Mouse (Mus musculus) 3T3-L1 (cell line): ENCODE data around the gene Apaf1.
A peak's percentile ranks its signal among the peaks of the same experiment; 100 is the strongest.

ENCODE experiments used
- DNase-seq: peaks from one replicate; pipeline ENCODE4 v3.0.0-alpha.2; 2015; ENCODE audit warnings: low read depth, low spot score

The Apaf1 gene

DNA sequence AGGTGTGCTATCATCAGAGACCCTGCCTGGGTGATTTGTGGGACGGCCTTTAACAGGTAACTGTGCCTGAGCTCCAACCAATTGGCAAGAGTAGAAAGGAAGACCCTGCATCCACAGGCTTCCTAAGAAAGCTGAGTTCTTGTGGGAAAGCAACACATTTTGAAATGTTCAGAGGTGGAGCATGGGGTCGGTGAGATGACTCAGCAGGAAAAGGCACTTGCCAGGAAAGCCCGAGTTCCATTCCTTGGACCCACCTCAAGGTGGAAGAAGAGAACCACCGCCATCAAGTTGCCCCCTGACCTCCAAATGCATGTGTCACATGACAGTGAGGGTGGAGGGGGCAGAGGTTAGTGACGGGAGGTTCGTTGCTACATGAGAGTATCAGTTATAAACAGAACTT lies 108.1 kb downstream of the Apaf1 start:
- peak; percentile 42 for DNase-seq

DNA sequence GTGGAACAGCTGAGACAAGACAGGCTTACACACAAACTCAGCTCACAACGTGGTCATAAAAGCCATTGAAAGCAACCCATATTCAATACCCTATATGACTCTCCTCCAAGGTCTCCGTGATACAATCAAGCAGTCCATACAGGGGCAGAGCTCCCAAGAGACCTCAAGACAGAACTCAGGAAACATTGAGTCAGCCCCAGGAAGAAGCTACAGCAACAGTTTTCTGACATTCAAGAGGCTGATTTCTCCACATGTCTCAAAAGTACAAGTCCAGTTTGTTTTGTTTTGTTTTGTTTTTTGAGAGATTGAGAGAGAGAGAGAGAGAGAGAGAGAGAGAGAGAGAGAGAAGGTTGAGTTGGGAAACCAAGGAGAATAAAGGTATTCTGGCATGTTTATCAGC lies 108.5 kb downstream of the Apaf1 start:
- peak; percentile 38 for DNase-seq

DNA sequence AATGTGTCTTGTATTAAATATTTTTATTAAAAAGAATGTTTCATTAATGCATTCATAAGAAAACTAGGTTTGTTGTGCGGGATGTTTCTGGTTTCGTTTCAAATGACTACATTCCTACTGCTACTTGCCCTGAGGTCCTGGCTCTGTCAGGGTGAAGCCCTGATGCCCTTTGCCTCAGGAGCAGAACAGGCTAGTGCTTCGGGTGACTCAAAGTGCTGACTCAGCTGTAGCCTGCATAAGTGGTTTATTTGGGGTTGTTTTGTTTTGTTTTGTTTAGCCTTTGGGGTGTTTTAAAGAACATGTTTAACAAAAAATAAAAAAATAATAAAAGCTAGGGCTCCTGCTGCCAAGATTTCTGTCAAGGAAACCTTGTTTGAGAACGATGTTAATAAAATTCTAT lies 112.0 kb downstream of the Apaf1 start:
- peak; percentile 19 for DNase-seq

DNA sequence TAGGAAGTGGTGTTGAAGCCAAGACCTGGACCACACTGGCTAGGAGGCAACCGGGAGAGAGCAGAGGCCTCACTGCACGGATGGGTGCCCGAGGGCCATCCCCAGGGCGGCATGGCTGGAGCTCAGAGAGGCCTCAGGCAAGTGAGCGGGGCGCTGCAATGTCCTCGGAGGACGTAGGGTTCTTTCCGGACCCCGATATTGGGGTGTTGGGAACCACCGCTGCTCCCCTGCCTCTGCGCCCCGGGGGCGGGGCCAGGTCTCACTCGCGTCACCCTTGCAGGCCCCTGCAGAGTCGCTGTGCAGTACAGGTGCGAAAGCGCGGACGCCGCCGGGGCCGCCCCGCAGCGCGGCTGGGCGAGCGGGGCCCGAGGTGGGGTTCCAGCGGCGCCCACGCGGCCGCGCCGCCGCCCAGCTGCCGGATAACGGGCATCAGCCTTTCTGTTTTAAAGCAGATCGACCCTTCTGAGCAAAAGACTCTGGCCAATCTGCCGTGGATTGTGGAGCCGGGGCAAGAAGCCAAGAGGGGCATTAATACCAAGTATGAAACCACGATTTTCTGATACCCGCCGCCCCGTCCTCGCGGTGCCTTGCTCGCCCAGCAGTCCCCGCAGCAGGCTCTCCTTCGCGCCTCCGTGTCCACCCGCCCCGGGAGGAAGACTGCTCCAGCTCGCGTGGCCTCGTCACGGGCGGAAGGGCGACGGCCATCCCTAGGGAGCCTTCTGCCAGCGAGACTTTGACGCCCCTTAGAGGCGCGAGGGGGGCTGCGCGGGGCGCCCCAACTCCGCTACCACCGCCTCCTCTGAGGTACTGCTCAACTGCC lies 113.0 kb downstream of the Apaf1 start:
- no peak for DNase-seq

DNA sequence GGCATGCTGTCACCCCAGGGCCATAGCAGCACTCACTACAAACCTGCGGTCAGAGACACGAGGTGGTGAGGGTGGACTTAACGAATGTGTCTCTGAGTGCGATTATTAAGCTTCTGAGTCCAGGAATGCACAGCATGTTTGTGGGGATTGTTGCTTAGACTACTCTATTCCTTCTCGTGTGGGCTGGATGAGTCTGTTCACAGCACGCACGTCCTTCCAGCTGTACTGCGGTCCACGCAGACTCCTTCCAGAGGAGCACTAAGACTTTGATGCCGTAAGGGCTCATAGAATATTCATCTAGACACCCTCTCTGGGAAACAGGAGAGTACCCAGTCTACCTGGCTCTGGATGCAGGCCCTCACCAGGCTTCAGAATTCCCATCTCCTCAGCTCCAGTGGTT lies 114.3 kb downstream of the Apaf1 start:
- no peak for DNase-seq

DNA sequence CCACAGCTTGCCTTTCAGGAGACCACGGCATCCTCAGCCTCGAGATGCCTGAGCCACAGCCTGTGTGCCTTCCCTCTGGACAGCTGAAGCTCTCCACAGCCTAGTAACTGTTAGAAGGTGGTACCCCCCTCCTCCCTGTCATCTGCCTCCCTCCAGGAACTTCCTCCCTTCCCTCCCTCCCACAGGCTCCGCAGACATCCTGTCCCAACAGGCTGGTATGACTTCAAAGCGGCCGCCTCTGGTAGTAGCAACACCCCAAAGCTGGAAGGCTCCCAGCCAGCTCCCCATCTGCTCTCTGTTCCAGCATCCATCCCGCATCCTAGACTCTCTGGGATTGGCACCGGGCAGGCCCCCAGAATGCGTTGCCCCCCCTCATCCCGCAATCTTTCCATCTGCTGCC lies 115.7 kb downstream of the Apaf1 start:
- DNase-seq, result no peak

DNA sequence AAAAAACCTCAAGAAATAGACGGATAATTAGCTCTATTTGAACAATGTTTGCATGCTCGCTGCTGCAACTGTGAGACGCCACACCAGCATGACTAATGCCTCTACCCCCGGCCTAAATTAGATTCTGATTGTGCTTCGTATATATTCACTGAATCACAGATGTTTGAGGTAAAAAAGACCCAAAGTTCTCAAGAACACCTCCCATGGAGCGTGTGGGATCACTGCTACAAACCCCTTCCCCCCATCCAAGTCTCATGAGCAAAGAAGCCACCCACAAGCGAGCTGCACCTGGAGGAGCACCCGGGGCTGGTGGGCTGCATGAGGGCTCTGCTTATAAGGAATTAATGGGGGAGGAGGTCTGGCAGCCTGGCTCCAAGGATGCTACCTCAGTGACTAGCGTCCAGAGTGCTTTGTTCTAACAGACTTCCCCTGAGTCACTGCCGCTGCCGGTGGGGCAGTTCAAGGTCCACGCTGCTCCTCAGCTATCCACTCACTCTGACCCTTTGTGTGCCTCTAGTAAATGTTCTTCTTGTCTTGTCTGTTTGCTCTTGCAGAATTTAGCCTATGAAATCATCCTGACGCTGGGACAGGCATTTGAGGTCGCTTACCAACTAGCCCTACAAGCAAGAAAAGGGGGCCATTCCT lies 116.8 kb downstream of the Apaf1 start:
- no peak for DNase-seq

DNA sequence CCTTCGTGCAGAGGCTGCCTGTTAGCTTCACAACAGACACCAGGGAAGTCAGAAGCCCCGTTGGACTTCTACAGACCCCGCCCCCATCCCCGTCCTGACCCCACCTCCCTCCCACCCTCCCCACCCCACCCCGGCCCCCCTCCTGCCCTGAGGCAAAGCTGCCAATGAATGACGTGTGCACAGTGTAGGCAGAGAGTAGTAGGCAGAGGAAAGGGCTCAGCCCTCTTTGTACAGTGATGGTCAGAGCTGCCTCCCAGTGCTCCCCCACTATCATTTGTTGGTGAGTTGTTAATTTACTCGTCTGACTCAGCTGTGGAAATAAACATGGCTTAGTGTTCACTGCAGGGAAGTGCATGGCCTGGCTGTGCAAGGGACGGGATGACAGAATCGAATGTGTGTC lies 118.1 kb downstream of the Apaf1 start:
- DNase-seq, result no peak

DNA sequence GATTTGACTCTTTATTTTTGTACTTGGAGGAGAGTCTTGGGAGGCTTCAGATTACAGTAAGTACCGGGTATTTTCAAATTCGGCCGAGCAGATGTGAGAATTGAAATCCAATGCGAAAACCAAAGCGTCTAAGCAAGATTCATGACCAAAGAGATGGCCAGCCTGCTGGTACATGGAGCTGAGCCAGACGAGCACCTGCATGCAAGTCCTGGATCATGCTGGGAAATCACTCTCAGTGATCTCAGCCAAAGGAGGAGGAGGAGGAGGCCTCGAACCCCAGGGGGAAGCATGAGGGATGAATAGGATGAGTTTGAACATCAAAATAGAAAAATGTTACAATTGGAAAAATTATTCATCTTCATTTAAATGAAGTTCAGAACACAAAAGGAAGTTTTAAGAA lies 122.2 kb downstream of the Apaf1 start:
- no peak for DNase-seq

DNA sequence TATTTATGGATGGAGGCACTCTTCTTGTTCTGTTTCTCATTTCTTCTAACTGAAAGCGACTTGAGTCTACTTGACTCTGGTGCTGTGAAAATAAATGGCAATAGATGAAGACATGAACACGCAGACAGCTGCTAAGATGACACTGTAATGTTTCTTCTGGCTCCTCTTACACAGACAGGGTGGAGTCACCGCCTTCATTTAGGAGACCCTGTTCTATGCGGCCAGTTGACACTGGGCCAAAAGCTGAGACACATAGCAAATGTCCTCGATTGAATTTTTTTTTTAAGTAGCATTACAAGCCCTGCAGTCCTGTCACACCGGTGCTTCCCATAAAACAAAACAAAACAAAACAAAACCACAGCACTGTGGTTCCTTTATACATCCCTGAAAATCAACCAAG lies 128.7 kb downstream of the Apaf1 start:
- no peak for DNase-seq

DNA sequence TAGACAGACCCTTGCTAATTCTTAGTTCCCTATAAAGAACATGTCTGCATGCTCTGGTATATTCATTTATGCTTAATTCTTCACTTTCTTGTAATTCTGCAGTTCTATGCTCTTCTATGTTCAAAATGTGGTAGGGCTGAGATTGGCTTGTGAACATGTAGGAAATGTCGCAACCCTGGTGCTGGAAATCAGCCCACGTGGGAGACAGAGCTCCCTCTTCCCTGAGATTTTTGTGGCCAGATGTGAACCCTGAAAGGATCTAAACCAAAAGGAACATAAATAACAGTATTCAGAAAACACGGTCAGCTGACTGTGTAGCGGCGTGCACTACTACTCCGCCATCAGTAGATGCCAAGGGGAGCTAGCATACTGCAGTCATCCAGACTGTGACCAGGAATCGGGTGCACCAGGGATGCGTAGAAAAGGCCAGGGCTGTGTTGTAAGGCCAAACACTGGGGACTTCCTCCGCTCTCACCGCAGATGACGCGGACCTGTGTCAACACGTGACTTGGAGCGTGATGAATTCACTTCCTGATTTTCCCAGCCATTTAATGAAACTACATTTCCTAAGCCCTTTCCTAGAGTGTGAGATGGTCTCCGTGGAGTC lies 129.4 kb downstream of the Apaf1 start:
- no peak for DNase-seq

DNA sequence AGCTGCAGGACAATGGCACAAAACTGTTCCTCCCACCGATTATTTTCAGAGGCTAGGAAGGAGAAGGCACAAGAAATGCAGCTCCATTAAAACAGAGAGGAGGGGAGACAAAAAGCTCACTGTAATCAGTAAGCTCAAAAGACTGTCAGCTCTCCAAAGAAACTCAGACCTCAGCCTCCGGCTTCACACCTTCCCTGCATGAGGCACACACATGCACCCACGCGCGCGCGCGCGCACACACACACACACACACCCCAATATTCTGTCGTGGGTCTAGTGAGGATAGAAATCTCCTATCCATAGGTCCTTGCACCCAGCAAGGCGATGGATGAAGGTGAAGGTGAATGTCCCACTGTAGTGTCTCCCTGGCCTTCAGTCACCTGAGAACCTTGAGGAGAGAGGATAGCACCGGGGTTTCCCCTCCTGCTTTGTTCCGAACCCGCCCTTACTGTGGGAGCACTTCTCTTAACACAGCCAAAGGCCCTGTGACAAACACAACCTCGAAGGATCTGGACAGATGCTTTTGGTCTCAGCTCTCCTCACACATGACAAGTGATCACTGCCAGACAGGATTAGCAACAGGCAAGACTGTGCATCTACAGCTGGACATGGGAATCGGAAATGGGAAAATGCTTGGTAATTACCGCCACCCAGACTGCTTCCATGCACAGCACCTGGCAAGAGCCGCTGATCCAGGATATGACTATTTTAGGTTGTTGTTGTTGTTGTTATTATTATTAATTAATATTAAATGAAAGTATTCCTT lies 134.8 kb downstream of the Apaf1 start:
- DNase-seq, result no peak

DNA sequence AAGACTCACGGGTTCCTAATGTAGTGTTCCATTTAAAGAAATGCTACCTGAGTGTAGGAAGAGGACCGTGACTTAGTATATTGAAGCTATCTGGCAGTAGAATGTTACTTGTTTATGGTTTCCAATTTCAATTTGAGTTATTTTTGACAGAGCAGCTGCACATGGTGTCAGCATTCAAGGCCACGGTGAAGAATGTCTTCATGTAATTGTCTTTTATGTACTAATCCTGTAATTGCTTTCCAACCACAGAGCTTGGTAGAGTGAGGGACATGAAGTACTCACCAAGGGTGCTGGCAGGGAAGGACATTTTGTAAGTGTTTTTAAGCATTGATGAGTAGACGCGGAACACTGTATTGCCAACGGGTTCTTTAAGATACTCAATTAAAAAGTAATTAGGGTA lies 135.5 kb downstream of the Apaf1 start:
- no peak for DNase-seq

DNA sequence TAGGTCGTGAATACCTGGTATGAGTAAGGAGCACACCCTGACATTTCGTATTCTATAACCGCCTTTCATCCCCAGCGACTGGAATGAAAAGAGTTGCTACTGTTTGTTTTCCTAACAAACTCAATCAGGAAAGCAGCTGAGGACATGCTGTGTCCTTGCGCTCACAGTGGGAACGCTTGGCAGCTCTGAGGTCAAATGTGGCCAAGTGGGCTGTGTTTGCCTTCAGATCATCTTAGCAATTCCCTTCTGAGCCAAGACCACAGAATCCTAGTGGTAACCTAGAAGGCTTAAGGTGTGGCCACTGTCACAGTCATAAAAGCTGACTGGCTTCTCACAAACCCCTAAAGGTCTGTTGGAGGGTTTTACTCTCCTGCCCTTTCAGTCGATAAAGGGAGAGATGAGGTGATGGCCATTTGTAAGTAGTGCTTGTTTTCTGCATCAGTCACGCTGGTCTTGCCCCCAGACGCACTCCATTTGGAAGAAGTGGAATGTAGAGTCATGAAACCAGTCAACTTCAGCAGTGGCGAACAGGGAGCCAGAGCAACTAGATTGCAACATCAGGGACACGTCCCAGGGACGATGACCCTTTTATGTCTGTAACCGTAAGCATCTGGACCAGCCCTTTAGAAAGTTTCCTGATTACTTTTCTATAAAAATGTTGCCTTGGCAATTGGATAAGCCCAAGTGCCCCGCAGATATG lies 140.4 kb downstream of the Apaf1 start:
- no peak for DNase-seq

DNA sequence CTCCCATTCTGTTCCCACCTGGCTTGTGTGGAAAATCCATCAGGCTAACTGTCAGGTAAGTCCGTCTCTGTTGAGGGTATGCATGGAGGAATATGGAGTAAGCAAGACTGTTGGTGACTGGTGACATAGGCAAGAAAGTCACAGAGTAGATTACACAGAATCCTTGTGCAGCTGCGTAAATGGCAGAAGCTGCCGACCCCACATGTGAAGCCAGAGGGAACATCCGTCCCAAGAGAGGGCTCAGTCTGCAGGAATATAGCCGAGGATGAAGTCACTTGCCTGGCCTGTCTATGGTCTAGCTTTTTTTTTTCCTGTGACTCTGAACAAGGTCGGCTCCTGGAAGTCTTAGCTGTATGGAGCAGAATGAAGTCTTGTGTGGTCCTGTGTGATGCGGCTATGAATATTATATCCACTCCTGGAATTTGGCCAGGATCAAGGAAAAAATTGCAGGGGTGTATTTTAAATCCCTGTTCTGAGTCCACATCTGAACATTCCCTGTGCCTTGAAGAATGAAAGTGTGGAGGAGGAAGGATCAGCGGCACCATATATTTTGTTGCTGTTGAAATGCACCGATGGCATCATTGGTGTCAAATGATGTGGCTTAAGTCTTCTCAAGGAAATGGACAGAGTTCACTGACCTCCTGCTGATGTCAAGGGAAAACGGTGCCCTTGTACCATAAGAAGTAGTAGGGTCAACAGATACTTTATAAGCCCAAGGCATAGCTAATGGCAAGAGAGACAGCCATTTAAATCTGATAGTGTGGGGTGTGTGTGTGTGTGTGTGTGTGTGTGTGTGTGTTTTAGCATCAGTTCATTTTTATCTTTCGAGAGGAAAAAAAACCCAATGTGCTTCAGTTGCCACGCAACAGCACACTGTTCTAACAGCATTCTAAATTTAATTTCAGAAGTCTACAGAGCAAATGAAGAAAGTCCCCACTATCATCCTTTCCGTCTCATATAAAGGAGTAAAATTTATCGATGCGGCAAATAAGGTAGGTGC lies 141.7 kb downstream of the Apaf1 start:
- no peak for DNase-seq
